Mouse (Mus musculus): ENCODE measurements around the gene B4galnt3. TPM values are rescaled to one million over a fixed set of nuclear protein-coding genes. Genes with fewer than 3 reads are reported as not detected.

B4galnt3 gene
- polyA plus RNA-seq, 1 experiment, result 15.8 TPM

- Histone ChIP-seq H3K4me3 (ENCODE audit: low read depth, low read length) (no peak overlapping the region), H3K27ac (ENCODE audit: insufficient read depth, low read depth, low read length) (no peak overlapping the region; the same call in 1 of the 2 replicates), H3K4me1 (ENCODE audit: control insufficient read depth, insufficient read depth, insufficient read length, low read length) (peaks cover 23% of the 10 kb centered on the region), H3K27me3 (ENCODE audit: control insufficient read depth, insufficient read depth, low read length) (no peaks in the 10 kb centered on the region), H3K36me3 (ENCODE audit: control insufficient read depth, insufficient read depth, low read length) (no peaks in the 10 kb centered on the region)
- TF ChIP-seq CTCF (IDR thresholded peaks at IDR 0.05; ENCODE audit: extremely low read depth, insufficient read length, insufficient replicate concordance, low read depth, low read length) (no peak), POLR2A (IDR thresholded peaks at IDR 0.05; ENCODE audit: low read depth, low read length) (no peak)
- 30% methylated on average over 8 of the region's 8 CpGs for WGBS
Observed at GRCm38 (mm10) chr6:120243250-120243649, 51.1 kb downstream of the B4galnt3 start.

GRCm38 (mm10) chr6:120242530-120242929, 51.8 kb downstream of the B4galnt3 start:
- peaks cover 23% of the 10 kb centered on the region for H3K4me1 ChIP-seq (ENCODE audit: control insufficient read depth, insufficient read depth, insufficient read length, low read length)
- H3K27me3 ChIP-seq (ENCODE audit: control insufficient read depth, insufficient read depth, low read length), result no peaks in the 10 kb centered on the region
- H3K4me3 ChIP-seq (ENCODE audit: low read depth, low read length), result peak overlapping the region; percentile 23; the same call in 1 of the 2 replicates
- TF ChIP-seq POLR2A (IDR thresholded peaks at IDR 0.05; ENCODE audit: low read depth, low read length), result no peak
- WGBS, result 23% methylated on average over 8 of the region's 8 CpGs
- peak overlapping the region; percentile 54; the same call in 1 of the 2 replicates for H3K27ac ChIP-seq (ENCODE audit: insufficient read depth, low read depth, low read length)
- no peaks in the 10 kb centered on the region for H3K36me3 ChIP-seq (ENCODE audit: control insufficient read depth, insufficient read depth, low read length)

- H3K36me3 ChIP-seq (ENCODE audit: control insufficient read depth, insufficient read depth, low read length), result no peaks in the 10 kb centered on the region
- H3K4me3 ChIP-seq (ENCODE audit: low read depth, low read length), result no peak overlapping the region
- 87% methylated on average over 12 of the region's 12 CpGs for WGBS
- H3K4me1 ChIP-seq (ENCODE audit: control insufficient read depth, insufficient read depth, insufficient read length, low read length), result peaks cover 24% of the 10 kb centered on the region
- TF ChIP-seq POLR2A (IDR thresholded peaks at IDR 0.05; ENCODE audit: low read depth, low read length), result no peak
- TF ChIP-seq CTCF (IDR thresholded peaks at IDR 0.05; ENCODE audit: extremely low read depth, insufficient read length, insufficient replicate concordance, low read depth, low read length), result no peak
- no peaks in the 10 kb centered on the region for H3K27me3 ChIP-seq (ENCODE audit: control insufficient read depth, insufficient read depth, low read length)
- no peak overlapping the region for H3K27ac ChIP-seq (ENCODE audit: insufficient read depth, low read depth, low read length)
Observed at GRCm38 (mm10) chr6:120241453-120241852, 52.9 kb downstream of the B4galnt3 start.

- peak overlapping the region; percentile 5; the same call in 1 of the 2 replicates for H3K4me3 ChIP-seq (ENCODE audit: low read depth, low read length)
- H3K27me3 ChIP-seq (ENCODE audit: control insufficient read depth, insufficient read depth, low read length), result no peaks in the 10 kb centered on the region
- peaks cover 32% of the 10 kb centered on the region for H3K4me1 ChIP-seq (ENCODE audit: control insufficient read depth, insufficient read depth, insufficient read length, low read length)
- WGBS, result 28% methylated on average over 5 of the region's 5 CpGs
- H3K27ac ChIP-seq (ENCODE audit: insufficient read depth, low read depth, low read length), result peak overlapping the region; percentile 53; the same call in 1 of the 2 replicates
- no peaks in the 10 kb centered on the region for H3K36me3 ChIP-seq (ENCODE audit: control insufficient read depth, insufficient read depth, low read length)
- TF ChIP-seq POLR2A (IDR thresholded peaks at IDR 0.05; ENCODE audit: low read depth, low read length) (no peak), CTCF (IDR thresholded peaks at IDR 0.05; ENCODE audit: extremely low read depth, insufficient read length, insufficient replicate concordance, low read depth, low read length) (no peak)
Observed at GRCm38 (mm10) chr6:120240461-120240860, 53.9 kb downstream of the B4galnt3 start.

GRCm38 (mm10) chr6:120235874-120236273, 58.5 kb downstream of the B4galnt3 start:
- Histone ChIP-seq H3K27ac (ENCODE audit: insufficient read depth, low read depth, low read length) (no peak overlapping the region), H3K27me3 (ENCODE audit: control insufficient read depth, insufficient read depth, low read length) (no peaks in the 10 kb centered on the region), H3K36me3 (ENCODE audit: control insufficient read depth, insufficient read depth, low read length) (no peaks in the 10 kb centered on the region), H3K4me3 (ENCODE audit: low read depth, low read length) (no peak overlapping the region), H3K4me1 (ENCODE audit: control insufficient read depth, insufficient read depth, insufficient read length, low read length) (peaks cover 29% of the 10 kb centered on the region)
- TF ChIP-seq POLR2A (IDR thresholded peaks at IDR 0.05; ENCODE audit: low read depth, low read length) (no peak), CTCF (IDR thresholded peaks at IDR 0.05; ENCODE audit: extremely low read depth, insufficient read length, insufficient replicate concordance, low read depth, low read length) (no peak)
- WGBS, result 25% methylated on average over 7 of the region's 7 CpGs

- Histone ChIP-seq H3K4me3 (ENCODE audit: low read depth, low read length) (no peak overlapping the region), H3K27me3 (ENCODE audit: control insufficient read depth, insufficient read depth, low read length) (no peaks in the 10 kb centered on the region), H3K4me1 (ENCODE audit: control insufficient read depth, insufficient read depth, insufficient read length, low read length) (peaks cover 19% of the 10 kb centered on the region), H3K27ac (ENCODE audit: insufficient read depth, low read depth, low read length) (peak overlapping the region; percentile 42; the same call in 1 of the 2 replicates), H3K36me3 (ENCODE audit: control insufficient read depth, insufficient read depth, low read length) (no peaks in the 10 kb centered on the region)
- WGBS, result 35% methylated on average over 6 of the region's 6 CpGs
- TF ChIP-seq POLR2A (IDR thresholded peaks at IDR 0.05; ENCODE audit: low read depth, low read length) (no peak), CTCF (IDR thresholded peaks at IDR 0.05; ENCODE audit: extremely low read depth, insufficient read length, insufficient replicate concordance, low read depth, low read length) (no peak)
Observed at GRCm38 (mm10) chr6:120232885-120233284, 61.5 kb downstream of the B4galnt3 start.

- H3K4me1 ChIP-seq (ENCODE audit: control insufficient read depth, insufficient read depth, insufficient read length, low read length), result peaks cover 18% of the 10 kb centered on the region
- H3K4me3 ChIP-seq (ENCODE audit: low read depth, low read length), result no peak overlapping the region
- TF ChIP-seq POLR2A (IDR thresholded peaks at IDR 0.05; ENCODE audit: low read depth, low read length), result no peak
- TF ChIP-seq CTCF (IDR thresholded peaks at IDR 0.05; ENCODE audit: extremely low read depth, insufficient read length, insufficient replicate concordance, low read depth, low read length), result no peak
- WGBS, result 70% methylated on average over 1 of the region's 1 CpGs
- no peaks in the 10 kb centered on the region for H3K36me3 ChIP-seq (ENCODE audit: control insufficient read depth, insufficient read depth, low read length)
- no peak overlapping the region for H3K27ac ChIP-seq (ENCODE audit: insufficient read depth, low read depth, low read length)
- no peaks in the 10 kb centered on the region for H3K27me3 ChIP-seq (ENCODE audit: control insufficient read depth, insufficient read depth, low read length)
Observed at GRCm38 (mm10) chr6:120230441-120230840, 63.9 kb downstream of the B4galnt3 start.

Data from small intestine, adult 2 months (tissue).